Comparison of ENCODE assay signal across 8 mouse cellular contexts in genomic region chr17:31511792-31512495, GRCm38 (mm10). TPM values are rescaled to one million over a fixed set of nuclear protein-coding genes. Genes with fewer than 3 reads are reported as not detected.
A peak's percentile ranks its signal among the peaks of the same experiment; 100 is the strongest.
DNase-seq lines count a peak whose midpoint lies in the region; ATAC-seq and TF ChIP-seq lines count a peak whose summit lies in the region.

No protein-coding gene starts in this region.

- peaks cover 9% of the 10 kb centered on the region for H3K4me1 ChIP-seq in heart, embryonic 12.5 days (replicated peaks)
- peaks cover 5% of the 10 kb centered on the region; the same call in 1 of the 2 replicates for H3K4me1 ChIP-seq in kidney, postnatal 0 days (replicated peaks; ENCODE audit: insufficient read depth, low read length)
- H3K4me1 ChIP-seq in liver, embryonic 11.5 days (replicated peaks; ENCODE audit: control insufficient read depth, insufficient read depth, low read length) = peaks cover 7% of the 10 kb centered on the region
- peaks cover 4% of the 10 kb centered on the region; the same call in 1 of the 2 replicates for H3K4me1 ChIP-seq in stomach, embryonic 14.5 days (ENCODE audit: control insufficient read depth, insufficient read depth, low read length)

- H3K27me3 ChIP-seq in heart, embryonic 12.5 days (replicated peaks) = no peaks in the 10 kb centered on the region
- no peaks in the 10 kb centered on the region for H3K27me3 ChIP-seq in kidney, postnatal 0 days (ENCODE audit: insufficient read depth, low read length)
- H3K27me3 ChIP-seq in liver, embryonic 11.5 days (replicated peaks; ENCODE audit: control insufficient read depth, insufficient read depth, low read length) = no peaks in the 10 kb centered on the region
- no peaks in the 10 kb centered on the region for H3K27me3 ChIP-seq in stomach, embryonic 14.5 days (ENCODE audit: control insufficient read depth, insufficient read depth, low read length)

- peaks cover 28% of the 10 kb centered on the region for H3K36me3 ChIP-seq in heart, embryonic 12.5 days
- H3K36me3 ChIP-seq in kidney, postnatal 0 days (ENCODE audit: insufficient read depth, low read length) = peaks cover 22% of the 10 kb centered on the region; the same call in 1 of the 2 replicates
- peaks cover 25% of the 10 kb centered on the region for H3K36me3 ChIP-seq in liver, embryonic 11.5 days (ENCODE audit: control insufficient read depth, insufficient read depth, low read length)
- H3K36me3 ChIP-seq in stomach, embryonic 14.5 days (ENCODE audit: control insufficient read depth, insufficient read depth, low read length) = peaks cover 20% of the 10 kb centered on the region

- peak overlapping the region; percentile 81 for H3K4me2 ChIP-seq in heart, embryonic 12.5 days
- peak overlapping the region; percentile 81 for H3K4me2 ChIP-seq in kidney, postnatal 0 days (ENCODE audit: low read length)
- H3K4me2 ChIP-seq in liver, embryonic 11.5 days = peak overlapping the region; percentile 88
- H3K4me2 ChIP-seq in stomach, embryonic 14.5 days (replicated peaks; ENCODE audit: low read depth, low read length) = peak overlapping the region; percentile 77

- peak; percentile 89 to 91 for DNase-seq in B cell, adult 2 months
- peak; percentile 98 for DNase-seq in brain, adult 2 months (ENCODE audit: low read depth, low spot score)
- DNase-seq in kidney, postnatal 0 days (ENCODE audit: low spot score) = peak; percentile 93
- peak; percentile 91 for DNase-seq in liver, embryonic 11.5 days (ENCODE audit: low spot score)
- peak; percentile 94 for DNase-seq in naive thymus-derived CD4-positive, alpha-beta T cell, adult 2 months (ENCODE audit: low read depth)

- peak overlapping the region; percentile 77 for H3K9ac ChIP-seq in heart, embryonic 12.5 days
- peak overlapping the region; percentile 78 for H3K9ac ChIP-seq in kidney, postnatal 0 days (ENCODE audit: low read depth, low read length)
- H3K9ac ChIP-seq in liver, embryonic 11.5 days (ENCODE audit: low read depth, low read length) = peak overlapping the region; percentile 93
- peak overlapping the region; percentile 74 for H3K9ac ChIP-seq in stomach, embryonic 14.5 days (replicated peaks; ENCODE audit: low read depth, low read length)

- H3K9me3 ChIP-seq in heart, embryonic 12.5 days (replicated peaks) = no peaks in the 10 kb centered on the region
- H3K9me3 ChIP-seq in kidney, postnatal 0 days (replicated peaks; ENCODE audit: low read length) = no peaks in the 10 kb centered on the region
- no peaks in the 10 kb centered on the region for H3K9me3 ChIP-seq in liver, embryonic 11.5 days (ENCODE audit: control insufficient read depth, low read length)
- H3K9me3 ChIP-seq in stomach, embryonic 14.5 days (ENCODE audit: control insufficient read depth, low read depth, low read length) = no peaks in the 10 kb centered on the region

- ATAC-seq in erythroblast, adult 5-6 weeks (replicated peaks; ENCODE audit: low FRiP score, poor library complexity, severe bottlenecking) = peak; percentile 97
- ATAC-seq in heart, embryonic 12.5 days (ENCODE audit: insufficient number of reproducible peaks, low FRiP score) = peak; percentile 94
- ATAC-seq in kidney, postnatal 0 days (replicated peaks; ENCODE audit: low FRiP score, low read depth) = peak; percentile 95
- peak; percentile 91 for ATAC-seq in liver, embryonic 11.5 days (replicated peaks; ENCODE audit: low FRiP score)
- peak; percentile 92 for ATAC-seq in stomach, embryonic 14.5 days (ENCODE audit: insufficient number of reproducible peaks, insufficient read depth, low FRiP score, low read depth)

- TF ChIP-seq CTCF in kidney, postnatal 0 days (IDR thresholded peaks at IDR 0.05; ENCODE audit: low read depth) = no peak

- H3K4me3 ChIP-seq in heart, embryonic 12.5 days = peak overlapping the region; percentile 87
- peak overlapping the region; percentile 74 for H3K4me3 ChIP-seq in kidney, postnatal 0 days (replicated peaks; ENCODE audit: low read depth, low read length)
- H3K4me3 ChIP-seq in liver, embryonic 11.5 days (ENCODE audit: low read depth, low read length) = peak overlapping the region; percentile 94
- peak overlapping the region; percentile 60 for H3K4me3 ChIP-seq in stomach, embryonic 14.5 days (ENCODE audit: low read depth, low read length)

- H3K27ac ChIP-seq in heart, embryonic 12.5 days (ENCODE audit: poor library complexity, severe bottlenecking) = peak overlapping the region; percentile 25; the same call in 1 of the 2 replicates
- peak overlapping the region; percentile 86 for H3K27ac ChIP-seq in kidney, postnatal 0 days
- peak overlapping the region; percentile 84 for H3K27ac ChIP-seq in liver, embryonic 11.5 days (ENCODE audit: low read depth, low read length)
- peak overlapping the region; percentile 82 for H3K27ac ChIP-seq in stomach, embryonic 14.5 days (ENCODE audit: low read length)

- under 1% methylated on average over 56 of the region's 56 CpGs for WGBS in heart, embryonic 12.5 days
- WGBS in kidney, postnatal 0 days = under 1% methylated on average over 56 of the region's 56 CpGs
- 1% methylated on average over 56 of the region's 56 CpGs for WGBS in liver, embryonic 11.5 days
- WGBS in stomach, embryonic 14.5 days = under 1% methylated on average over 56 of the region's 56 CpGs

RNA-seq across cellular contexts. Expression of gene Wdr4, which starts 7.8 kb away (rescaled TPM):
- 1.0 and 1.9 TPM in 2 replicates for total RNA-seq in erythroblast, adult 5-6 weeks (2015; ENCODE audit: low replicate concordance)
- 4.3 and 8.6 TPM in 2 replicates for total RNA-seq in erythroblast, adult 5-6 weeks (2017; ENCODE audit: low replicate concordance)
- 22.6 and 23.1 TPM in 2 replicates for polyA plus RNA-seq in heart, embryonic 12.5 days (2016; fragmentation: Nextera tagmentation; extraction: Ambion mirVana)
- polyA plus RNA-seq in kidney, postnatal 0 days (2015; fragmentation: Nextera tagmentation; extraction: Ambion mirVana) = 25.9 and 28.8 TPM in 2 replicates
- polyA plus RNA-seq in liver, embryonic 11.5 days (2014; fragmentation: Nextera tagmentation; extraction: Ambion mirVana) = 65.1 and 70.4 TPM in 2 replicates
- 34.7 and 36.7 TPM in 2 replicates for polyA plus RNA-seq in stomach, embryonic 14.5 days (2014; fragmentation: Nextera tagmentation; extraction: Ambion mirVana)

RNA-seq across cellular contexts. Expression of gene Ndufv3, which starts 8.0 kb away (rescaled TPM):
- total RNA-seq in erythroblast, adult 5-6 weeks (2015; ENCODE audit: low replicate concordance) = 35.9 and 40.1 TPM in 2 replicates
- total RNA-seq in erythroblast, adult 5-6 weeks (2017; ENCODE audit: low replicate concordance) = 41.1 and 65.8 TPM in 2 replicates
- polyA plus RNA-seq in heart, embryonic 12.5 days (2016; fragmentation: Nextera tagmentation; extraction: Ambion mirVana) = 494 and 510 TPM in 2 replicates
- 353 and 364 TPM in 2 replicates for polyA plus RNA-seq in kidney, postnatal 0 days (2015; fragmentation: Nextera tagmentation; extraction: Ambion mirVana)
- polyA plus RNA-seq in liver, embryonic 11.5 days (2014; fragmentation: Nextera tagmentation; extraction: Ambion mirVana) = 331 and 352 TPM in 2 replicates
- 296 and 346 TPM in 2 replicates for polyA plus RNA-seq in stomach, embryonic 14.5 days (2014; fragmentation: Nextera tagmentation; extraction: Ambion mirVana)

RNA-seq across cellular contexts. Expression of gene Pknox1, which starts 52.6 kb away (rescaled TPM):
- 8.5 and 8.6 TPM in 2 replicates for total RNA-seq in erythroblast, adult 5-6 weeks (2015; ENCODE audit: low replicate concordance)
- total RNA-seq in erythroblast, adult 5-6 weeks (2017; ENCODE audit: low replicate concordance) = 6.9 and 15.9 TPM in 2 replicates
- 19.8 and 20.2 TPM in 2 replicates for polyA plus RNA-seq in heart, embryonic 12.5 days (2016; fragmentation: Nextera tagmentation; extraction: Ambion mirVana)
- 21.5 and 24.6 TPM in 2 replicates for polyA plus RNA-seq in kidney, postnatal 0 days (2015; fragmentation: Nextera tagmentation; extraction: Ambion mirVana)
- polyA plus RNA-seq in liver, embryonic 11.5 days (2014; fragmentation: Nextera tagmentation; extraction: Ambion mirVana) = 25.4 and 25.8 TPM in 2 replicates
- 44.4 and 45.1 TPM in 2 replicates for polyA plus RNA-seq in stomach, embryonic 14.5 days (2014; fragmentation: Nextera tagmentation; extraction: Ambion mirVana)

Comparison
In these comparisons a context has a peak if more than half of its experiments do, and no peak if none do; other contexts are left out.
1. Peak in every context shown above with its lines: DNase-seq, ATAC-seq, H3K4me3 ChIP-seq and H3K27ac ChIP-seq.
2. H3K27ac ChIP-seq: peak in every context shown above with its lines; median percentile 86 in kidney, postnatal 0 days; 84 in liver, embryonic 11.5 days; 82 in stomach, embryonic 14.5 days; 25 in heart, embryonic 12.5 days.